Mouse (Mus musculus) embryo, embryonic 10 days (tissue): ENCODE data around the gene Mllt1.
"Not testable (repeated sequence)": the region's sequence is repeated elsewhere in the genome, so short reads cannot be mapped to it uniquely, and the experiment has no call there.

Source experiments
- DNase-seq: peaks from one replicate; pipeline ENCODE4 v3.0.0-alpha.2; 2015; ENCODE audit warnings: low spot score

Mllt1 gene

DNA sequence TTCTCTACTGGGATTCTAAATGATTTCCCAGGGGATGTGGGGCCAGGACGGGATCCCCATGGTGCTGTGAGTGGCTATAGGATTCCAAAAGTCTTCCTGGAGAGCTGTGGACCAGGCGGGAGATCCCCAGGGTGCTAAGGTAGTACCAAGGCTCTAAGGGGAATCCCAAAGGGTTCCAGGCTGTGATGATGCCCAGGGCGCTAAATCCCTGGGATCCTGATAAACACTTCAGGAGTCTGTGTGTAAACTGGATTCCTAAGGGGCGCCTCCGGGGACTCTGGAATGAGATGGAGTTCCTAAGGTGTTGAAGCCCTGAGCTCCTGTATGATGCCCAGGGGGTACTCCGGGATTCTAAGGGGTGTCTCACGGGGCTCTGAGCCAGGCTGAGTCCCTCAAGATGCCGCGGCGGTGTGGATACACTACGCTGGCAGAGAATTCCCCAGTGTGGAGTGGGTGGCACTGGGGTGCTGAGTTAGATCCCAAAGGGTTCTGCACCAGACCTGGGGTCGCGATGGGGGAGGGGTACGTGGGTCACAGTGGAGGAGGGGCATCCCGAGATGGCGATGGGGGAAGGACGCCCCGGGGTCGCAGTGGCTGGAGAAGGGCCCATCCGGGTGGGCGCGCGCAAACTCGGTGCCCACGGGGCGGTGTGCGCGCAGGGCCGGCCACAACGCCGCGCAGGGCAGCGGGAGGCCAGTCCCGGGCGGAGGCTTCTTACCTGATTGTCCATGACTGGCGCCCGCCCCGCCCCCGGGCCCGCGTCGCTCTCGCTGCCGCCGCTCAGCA, 477 bp downstream of the Mllt1 start:
- DNase-seq, result peak; percentile 36

DNA sequence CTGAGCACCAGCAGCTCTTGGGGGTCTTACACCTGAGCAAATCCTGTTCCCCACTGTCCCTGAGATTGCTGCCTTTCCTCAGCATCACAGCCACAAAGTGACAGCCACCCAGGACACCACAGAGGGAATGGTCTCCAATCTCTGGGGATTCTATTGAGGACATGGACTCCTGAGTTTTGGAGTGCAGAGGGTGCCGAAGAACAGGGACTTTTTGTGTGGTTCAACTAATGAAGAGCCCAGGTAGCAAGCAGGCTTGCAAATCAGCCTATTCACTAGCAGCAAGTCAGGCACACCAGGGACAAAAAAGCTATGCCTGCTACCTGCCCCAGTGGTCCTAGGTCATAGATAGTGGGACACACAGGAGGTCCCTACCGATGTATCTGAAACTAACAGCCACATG, 1.8 kb downstream of the Mllt1 start:
- DNase-seq, result no peak

DNA sequence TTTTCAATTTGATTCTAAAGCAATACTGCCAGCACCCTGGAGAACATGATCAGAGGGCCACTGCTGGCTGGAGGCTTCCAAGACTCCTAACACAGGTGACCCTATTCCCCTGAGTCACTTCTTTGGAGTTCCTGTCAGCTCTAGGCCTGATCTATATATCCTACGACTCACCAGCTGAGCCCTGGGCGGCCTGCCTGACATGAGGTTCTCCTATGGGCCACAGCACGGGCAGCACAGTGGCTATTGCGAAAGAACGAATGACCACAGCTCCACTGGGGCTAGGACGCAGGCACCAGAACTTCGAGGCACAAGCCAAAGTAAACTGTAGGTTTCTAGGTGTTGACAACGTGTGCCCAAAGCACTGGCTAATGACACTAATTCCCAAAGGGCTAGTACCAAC, 5.2 kb downstream of the Mllt1 start:
- no peak for DNase-seq

DNA sequence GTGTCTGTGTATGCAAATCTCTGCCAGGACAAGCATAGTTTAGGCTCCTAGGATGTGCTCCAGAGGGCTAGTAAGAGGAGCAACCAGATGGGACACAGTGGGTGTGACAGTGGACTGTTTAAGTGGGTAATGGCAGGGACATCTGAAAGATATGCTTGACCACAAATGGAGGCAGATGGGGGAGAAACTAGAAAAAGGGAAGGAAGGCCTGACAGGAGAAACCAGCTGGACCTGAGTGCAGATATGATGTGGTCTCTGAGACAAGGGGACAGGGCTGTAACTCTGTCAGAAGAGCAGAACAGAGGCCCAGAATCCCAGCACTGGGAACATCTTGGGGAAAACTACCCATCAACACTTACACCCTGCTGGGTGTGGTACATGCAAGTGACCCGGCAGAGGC, 5.7 kb downstream of the Mllt1 start:
- DNase-seq, result no peak

DNA sequence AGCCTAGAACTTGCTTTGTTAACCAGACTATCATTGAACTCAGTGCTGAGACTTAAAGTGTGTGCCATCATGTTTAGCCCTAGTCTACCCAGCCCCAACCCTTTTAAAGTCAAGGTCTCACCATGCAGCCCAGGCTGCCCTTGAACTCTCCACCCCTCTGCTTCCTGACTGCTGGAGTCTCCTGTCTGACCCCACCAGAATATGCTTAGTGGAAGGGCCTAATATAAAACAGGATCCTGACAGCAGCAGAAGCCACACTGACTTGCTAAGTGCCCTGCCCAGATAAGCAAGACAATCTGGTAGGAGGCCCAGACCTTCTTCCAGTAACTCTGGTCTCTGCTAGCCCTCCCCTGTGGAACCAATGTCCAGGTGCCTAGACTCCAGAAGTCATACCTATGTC, 6.1 kb downstream of the Mllt1 start:
- DNase-seq, result no peak

DNA sequence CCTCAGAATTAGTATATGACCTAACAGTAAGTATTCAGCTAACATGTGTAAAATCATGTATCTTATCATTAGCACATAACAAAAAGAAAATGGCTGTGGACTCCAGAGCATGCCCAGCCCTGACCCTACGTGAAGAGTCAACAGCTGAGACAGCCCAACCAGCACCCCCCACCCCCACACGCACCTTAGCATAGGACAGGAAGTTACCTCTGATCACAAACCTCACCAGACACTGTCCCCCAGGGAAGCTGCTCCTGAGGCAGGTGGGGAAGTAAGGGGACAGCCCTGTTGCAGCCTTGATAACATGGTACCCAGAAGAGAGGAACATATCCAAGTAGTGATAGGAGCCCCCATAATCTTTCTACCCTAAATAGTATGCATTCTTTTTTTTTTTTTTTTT, 9.2 kb downstream of the Mllt1 start:
- no peak for DNase-seq

DNA sequence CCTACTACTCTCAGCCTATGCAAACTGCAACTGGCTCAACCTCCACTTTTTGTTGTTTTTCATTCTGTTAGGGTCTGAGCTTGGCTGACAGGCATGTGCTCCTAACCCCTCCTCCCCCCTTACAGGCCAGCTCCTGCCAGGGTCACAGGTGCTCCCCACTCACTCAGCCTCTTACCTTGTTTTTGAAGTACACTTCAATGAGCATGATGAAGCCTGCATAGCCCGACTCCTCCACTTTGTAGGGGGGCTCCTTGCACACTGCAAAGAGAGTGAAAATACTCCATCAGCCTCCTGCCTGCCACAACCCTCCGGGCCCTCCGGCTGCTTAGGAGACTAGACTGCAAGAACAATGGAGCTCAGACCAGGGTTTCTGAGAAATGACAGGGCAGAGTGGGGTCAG, 15.5 kb downstream of the Mllt1 start:
- DNase-seq, result no peak

DNA sequence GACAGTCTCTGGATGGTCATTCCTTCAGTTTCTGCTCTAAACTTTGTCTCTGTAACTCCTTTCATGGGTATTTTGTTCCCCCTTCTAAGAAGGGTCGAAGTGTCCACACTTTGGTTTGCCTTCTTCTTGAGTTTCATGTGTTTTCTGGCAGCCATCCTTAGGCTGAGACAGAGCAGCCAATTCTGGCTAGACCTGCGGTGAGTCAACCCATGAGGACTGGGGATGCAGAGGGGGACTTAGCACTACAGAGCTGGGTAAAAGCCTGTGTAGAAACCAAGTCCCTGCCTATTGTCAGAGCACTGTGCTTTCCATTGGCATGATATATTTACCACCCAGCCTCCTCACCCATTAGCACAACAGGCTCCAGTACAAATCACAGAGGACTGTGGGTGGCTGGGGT, 18.0 kb downstream of the Mllt1 start:
- DNase-seq, result no peak

DNA sequence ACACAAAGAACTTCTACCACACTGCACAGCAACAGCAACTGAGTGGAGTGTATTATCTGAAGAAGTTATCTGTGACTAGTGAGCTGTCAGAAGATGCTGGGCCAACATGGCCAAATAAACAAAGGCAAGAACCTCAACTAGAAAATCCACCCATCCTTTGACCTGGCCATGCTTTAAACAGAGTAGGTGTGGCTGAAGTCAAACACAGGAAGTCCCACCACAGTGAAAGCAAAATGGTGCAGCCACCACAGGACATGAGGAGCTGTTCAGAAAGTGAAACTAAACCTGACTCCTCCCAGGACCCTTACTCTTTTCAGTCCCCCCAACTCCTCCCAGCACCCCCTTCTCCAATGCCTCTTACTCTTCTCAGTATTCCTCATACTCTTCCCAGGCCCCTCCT, 21.8 kb downstream of the Mllt1 start:
- DNase-seq, result no peak

DNA sequence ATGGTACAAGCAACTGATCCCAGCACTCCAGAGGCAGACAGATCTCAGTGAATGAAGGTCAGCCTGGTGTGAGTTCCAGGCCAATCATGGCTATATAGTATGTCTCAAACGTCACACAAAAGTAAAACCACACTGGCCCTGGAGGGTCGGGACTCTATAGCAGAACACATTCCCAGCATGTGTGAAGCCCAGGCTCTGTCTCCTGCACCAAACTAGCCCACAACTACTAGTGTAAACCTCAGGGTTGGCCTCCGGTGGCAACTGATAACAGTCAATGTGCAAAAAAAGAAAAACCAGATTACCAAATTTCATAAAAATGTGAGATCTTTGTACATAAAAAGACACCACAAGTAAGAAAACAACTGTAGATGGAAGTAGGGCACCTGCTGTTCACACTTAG, 22.2 kb downstream of the Mllt1 start:
- no peak for DNase-seq

DNA sequence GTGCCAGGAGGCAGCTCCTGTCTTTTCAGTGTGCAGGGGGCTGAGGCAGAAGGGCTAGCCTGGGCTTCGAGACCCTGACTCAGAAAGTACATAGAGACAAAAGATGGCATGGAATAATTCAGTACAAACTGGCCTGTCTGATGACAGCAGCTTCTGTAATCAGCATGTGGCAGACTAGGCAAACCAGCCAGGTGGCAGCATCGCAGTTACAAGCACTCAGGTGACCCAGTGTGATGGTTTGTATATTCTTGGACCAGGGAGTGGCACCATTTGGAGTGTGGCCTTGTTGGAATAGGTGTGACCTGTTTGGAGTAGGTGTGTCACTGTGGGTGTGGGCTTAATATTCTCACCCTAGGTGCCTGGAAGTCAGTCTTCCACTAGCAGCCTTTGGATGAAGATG, 25.5 kb downstream of the Mllt1 start:
- DNase-seq, result not testable (repeated sequence)

DNA sequence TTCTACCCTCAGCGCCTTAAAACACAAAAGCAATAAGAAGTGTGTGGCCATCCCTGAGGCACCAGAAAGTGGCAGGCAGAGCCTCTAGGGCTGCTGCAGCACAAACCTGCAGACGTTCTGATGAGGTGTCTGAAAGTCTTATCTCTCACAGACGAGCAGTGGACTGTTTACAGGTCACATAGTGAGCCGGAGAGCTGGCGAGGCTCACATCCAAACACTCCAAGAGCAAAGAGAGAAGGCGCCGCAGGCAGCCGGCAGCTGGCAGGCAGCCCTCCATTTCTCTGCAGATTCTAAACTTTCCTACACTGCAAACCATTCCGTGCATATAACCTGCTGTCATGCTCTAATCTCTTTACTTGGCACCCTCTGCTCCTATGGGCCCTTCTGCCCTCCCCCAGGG, 27.3 kb downstream of the Mllt1 start:
- DNase-seq, result no peak

DNA sequence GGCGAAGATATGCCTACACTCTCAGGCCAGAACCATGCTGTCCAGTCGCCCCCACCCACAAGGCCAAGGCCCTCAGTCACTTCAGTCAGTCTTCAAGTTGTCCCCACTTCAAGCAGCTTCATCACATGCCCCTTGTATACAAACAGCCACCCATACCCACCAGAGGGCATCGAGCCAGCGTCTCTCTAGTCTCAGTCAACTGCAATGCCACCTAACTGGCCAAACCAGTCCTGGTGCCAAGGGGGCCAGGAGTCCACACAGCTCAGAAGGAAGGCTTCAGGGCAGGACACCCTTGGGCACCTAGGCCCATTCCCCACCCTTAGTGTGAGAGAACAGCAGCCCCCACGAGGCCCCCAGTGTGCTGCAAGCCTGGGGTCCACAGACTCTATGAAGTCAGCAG, 28.1 kb downstream of the Mllt1 start:
- DNase-seq, result no peak

DNA sequence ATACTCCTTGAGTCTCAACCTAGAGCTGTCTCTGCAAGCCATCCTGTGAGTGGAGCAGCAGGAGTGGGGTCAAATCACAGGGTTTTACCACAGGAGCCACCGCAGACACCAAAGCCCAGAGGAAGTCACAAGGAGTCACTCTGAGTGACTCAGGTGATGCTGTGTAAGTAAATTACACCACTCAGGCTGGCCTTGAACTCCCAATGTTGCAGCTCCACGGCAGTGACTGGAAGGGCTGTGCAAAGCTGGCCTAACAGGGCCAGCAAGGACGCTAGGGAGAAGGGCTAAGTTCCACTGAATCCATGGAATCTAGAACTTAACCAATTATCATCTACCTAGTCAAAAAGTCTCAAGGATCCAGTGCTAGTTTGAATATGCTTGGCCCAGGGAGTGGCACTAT, 29.0 kb downstream of the Mllt1 start:
- DNase-seq, result no peak

DNA sequence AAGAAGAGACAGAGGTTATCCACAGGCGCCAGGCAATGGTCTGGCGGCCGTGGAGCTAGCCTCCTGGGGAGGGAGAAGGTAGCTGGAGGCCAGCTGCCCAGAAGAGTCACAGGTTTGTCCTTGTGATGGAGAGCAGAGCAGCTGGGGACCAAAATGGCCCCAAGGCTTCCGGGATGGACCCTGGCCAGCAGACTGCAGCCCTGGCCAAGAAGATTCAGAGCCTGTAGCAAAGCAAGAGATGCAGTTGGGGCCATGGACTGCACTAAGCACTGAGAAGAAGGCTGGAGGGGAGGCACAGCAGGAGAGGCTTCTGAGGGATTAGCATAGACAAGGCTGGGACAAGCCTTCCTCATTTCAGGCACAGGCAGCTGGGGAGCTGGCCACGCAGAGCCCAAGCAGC, 32.5 kb downstream of the Mllt1 start:
- DNase-seq, result no peak

DNA sequence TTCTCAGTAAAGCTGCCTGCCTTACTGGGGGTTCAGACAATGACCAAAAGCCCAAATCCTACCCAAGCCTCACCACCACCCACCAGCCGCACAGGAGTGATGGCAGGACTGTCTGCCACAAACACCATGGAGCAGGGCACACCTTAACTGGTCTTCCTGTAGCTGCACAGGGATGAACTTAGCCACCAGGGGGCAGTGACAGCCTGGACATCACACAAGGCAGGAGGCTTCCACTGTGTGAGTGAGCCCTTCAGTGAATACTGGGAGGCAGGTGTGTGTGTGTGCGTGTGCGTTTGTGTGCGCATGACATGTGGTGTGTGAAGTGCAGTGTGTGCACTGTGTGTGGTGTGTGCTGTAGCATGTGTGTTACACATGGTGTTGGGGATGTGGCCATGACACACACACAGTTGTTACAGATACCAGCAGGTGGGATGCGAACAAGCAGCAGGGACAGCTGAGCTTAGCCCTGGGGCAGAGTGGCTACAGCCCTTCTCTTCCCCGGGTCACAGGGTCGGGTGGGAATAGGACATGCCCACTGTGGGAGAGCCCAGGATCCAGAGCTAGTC, 37.5 kb downstream of the Mllt1 start:
- DNase-seq, result peak; percentile 83

DNA sequence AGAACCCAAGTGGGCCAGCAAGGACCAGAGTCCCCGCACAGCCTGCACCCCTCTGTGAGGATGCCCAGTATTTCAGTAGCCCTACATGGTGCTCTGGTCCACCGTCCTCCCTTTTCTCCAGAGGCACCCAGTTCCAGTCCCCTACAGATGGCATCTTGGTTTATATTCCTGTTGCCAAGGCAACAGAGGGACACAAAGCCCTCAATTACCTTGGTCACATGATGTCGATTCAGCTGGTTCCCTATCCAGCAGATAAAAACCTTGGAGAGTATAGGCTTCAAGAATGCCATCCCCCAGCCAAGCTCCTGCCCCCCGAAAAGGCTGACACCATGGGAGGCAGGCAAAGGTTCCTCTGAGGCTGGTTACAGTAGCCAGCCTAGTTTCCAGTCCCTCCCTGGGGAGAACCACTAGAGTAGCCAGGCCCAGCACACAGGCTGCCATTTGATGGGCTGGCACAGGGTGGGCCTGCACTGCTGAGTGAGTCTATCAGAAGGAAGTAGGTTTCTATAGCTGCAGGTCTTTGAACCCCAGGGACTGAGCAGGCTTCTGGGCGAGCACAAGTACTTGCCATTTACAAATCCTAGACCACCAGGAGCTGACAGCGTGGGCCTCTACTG, 38.6 kb downstream of the Mllt1 start:
- DNase-seq, result peak; percentile 22

DNA sequence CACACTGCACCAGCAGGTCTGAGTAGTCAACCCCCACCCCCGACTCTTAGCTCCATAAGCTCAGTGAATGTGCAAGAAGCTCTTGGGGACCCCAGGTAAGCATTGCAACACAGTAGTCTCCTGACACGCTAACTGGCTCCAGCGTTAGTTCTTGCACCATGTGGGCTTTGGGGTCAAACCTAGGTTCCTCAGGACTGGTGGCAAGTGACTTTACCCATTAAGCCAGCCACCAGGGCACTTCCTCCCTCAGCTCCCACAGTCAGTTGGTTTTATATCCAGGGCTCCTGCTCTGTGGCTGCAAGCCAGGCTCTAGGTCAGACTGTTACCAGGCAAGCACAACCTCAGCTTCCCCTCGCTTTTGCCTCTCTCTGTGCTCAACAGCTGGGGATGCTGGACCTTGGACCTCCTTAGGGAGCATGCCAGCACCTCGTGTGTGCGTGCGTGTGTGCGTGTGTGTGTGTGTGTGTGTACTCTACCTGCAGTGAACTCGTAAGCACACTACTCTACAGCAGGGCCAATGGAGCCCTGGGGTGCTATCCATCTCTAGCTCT, 39.8 kb downstream of the Mllt1 start:
- no peak for DNase-seq

DNA sequence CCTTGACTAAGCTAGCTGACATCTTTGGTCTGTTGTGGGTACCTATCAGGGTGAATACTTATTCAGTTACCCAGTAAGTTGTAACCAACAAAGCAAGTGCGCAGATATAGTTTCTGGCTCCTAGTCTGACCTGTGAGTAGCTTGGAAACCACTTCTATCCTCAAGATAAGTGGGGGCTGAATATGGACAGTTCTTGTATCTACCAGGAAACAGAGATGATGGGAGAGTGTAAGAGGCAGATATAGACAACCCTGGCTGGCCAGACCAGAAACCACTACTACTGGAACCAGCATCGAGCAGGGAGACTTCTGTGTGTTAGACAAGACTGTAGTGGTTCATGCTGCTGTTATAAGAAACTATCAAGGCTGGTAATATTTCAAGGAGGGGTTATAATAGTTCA, 45.2 kb downstream of the Mllt1 start:
- no peak for DNase-seq

DNA sequence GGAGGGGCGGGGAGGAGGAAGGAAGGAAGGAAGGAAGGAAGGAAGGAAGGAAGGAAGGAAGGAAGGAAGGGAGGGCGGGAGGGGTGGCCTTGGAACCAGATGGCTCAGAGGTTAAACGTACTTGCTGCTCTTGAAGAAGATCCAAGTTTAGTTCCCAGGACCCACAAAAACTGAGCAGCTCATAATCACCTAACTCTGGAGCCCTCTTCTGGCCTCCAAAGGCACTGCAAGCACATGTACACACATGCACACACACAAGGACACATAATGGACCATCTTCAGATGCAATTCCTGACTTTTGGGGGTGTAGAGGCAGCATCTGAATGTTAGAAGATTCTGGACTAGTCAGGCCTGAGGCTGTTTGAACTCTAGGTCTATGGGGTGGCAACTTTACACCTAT, 47.2 kb downstream of the Mllt1 start:
- no peak for DNase-seq

DNA sequence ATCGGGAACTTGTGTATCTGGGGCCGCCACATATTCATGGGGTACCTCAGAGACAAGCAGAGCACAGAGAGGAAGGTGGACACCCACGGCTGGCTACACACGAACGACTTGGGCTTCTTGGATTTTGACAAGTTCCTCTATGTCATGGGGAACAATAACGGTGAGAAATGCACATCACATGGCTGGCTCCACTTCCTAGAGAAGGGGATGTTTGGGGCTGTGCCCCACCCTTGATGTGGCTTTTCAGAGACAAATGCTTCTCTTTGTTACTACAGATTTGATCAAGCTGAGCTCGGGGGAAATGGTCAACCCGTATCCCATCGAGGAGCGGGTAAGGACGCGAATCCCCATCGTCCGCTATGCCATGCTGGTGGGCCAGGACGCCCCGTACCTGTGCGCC, 50.4 kb downstream of the Mllt1 start:
- no peak for DNase-seq

DNA sequence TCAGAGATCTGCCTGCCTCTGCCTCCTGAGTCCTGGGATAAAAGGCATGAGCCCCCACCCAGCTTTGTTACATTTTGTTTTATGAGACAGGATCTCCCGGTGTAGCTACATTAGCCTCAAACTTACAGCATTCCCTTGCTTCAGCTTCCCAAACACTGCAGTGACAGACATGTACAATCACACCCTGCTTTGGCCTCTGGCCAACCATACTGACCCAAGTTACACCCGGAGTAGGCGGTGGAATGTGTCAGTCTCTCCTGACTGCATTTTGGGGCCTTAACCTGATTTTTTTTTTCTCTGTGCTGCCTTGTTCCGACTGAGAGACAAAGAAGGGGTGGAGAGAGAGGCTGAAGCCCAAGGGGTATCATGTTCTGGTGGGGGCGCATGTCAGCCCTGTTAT, 50.9 kb downstream of the Mllt1 start:
- DNase-seq, result no peak

DNA sequence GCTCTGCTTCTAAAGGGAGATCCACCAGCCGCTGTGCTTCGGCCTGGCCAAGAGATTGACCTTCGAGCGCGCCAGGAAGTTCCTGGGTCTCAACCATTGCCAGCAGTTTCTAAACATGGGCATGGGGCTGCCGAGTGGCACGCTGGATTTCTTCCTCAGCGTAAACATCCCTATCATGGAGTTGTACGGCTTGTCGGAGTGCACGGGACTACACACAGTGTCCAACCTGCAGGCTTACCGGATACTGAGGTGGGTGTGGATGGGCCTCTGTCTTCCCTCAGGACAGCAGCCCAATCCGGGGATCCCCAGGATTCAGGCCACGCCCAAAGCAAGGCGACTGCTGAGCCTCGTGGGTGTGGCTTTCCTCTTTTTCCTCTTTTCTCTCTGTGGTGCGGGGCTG, 51.6 kb downstream of the Mllt1 start:
- no peak for DNase-seq

DNA sequence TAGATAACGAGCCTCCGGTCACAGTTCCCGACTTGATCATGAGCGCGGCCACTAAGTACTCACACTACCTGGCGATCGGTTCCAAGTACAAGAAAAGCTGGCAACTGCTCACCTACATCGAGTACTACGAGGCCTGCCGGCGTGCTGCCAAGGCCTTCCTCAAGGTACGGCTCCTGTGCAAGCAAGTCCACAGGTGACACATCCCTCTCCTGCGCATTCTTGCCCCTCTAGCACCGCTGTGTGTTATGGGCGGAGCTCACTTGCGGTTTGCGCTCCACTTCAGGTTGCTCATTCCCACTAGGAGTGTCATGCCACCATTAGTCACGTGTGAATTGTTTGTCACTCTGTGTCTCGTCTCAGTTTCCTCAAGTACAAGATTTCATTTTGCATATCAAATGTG, 57.8 kb downstream of the Mllt1 start:
- DNase-seq, result no peak
